Mouse (Mus musculus): ENCODE measurements around the gene 2310030G06Rik. TPM values are rescaled to one million over a fixed set of nuclear protein-coding genes. Genes with fewer than 3 reads are reported as not detected.

The 2310030G06Rik gene
- polyA plus RNA-seq, 1 experiment from 2014 or later, result 11.6 TPM

GRCm38 (mm10) chr9:50700921-50701691 lies 45.2 kb downstream of the 2310030G06Rik start:
- WGBS (ENCODE audit: insufficient replicate concordance), result 40% methylated on average over 11 of the region's 11 CpGs
- peak overlapping the region; percentile 30 for H3K27ac ChIP-seq (ENCODE audit: low read depth)
- peaks cover 8% of the 10 kb centered on the region; the same call in 1 of the 2 replicates for H3K4me1 ChIP-seq (ENCODE audit: insufficient read depth)
- no peak overlapping the region for H3K4me3 ChIP-seq (ENCODE audit: low read depth, low read length)
- no peaks in the 10 kb centered on the region for H3K9me3 ChIP-seq (ENCODE audit: low read length)
- no peak for TF ChIP-seq EP300 (IDR thresholded peaks at IDR 0.05; ENCODE audit: low read depth)
- TF ChIP-seq CTCF (IDR thresholded peaks at IDR 0.05; ENCODE audit: low read depth), result 0 out of 2 replicates have a peak, but pooled peaks have one; percentile 17
- H3K9ac ChIP-seq (replicated peaks), result no peak overlapping the region
- DNase-seq, result peak; percentile 63
- H3K27me3 ChIP-seq (ENCODE audit: insufficient read depth, low read length), result peaks cover 38% of the 10 kb centered on the region
- H3K36me3 ChIP-seq (replicated peaks; ENCODE audit: insufficient read depth, low read length), result no peaks in the 10 kb centered on the region
- H3K4me2 ChIP-seq (ENCODE audit: low read depth, low read length), result no peak overlapping the region
- peak; percentile 89 for ATAC-seq

- DNase-seq (peak; percentile 44), ATAC-seq (no peak)
- 2% methylated on average over 53 of the region's 70 CpGs for WGBS (ENCODE audit: insufficient replicate concordance)
- Histone ChIP-seq H3K4me2 (ENCODE audit: low read depth, low read length) (peak overlapping the region; percentile 73), H3K27me3 (ENCODE audit: insufficient read depth, low read length) (peaks cover 38% of the 10 kb centered on the region), H3K36me3 (replicated peaks; ENCODE audit: insufficient read depth, low read length) (no peaks in the 10 kb centered on the region), H3K9ac (replicated peaks) (no peak overlapping the region), H3K4me3 (ENCODE audit: low read depth, low read length) (peak overlapping the region; percentile 45), H3K27ac (ENCODE audit: low read depth) (no peak overlapping the region), H3K4me1 (ENCODE audit: insufficient read depth) (peaks cover 8% of the 10 kb centered on the region; the same call in 1 of the 2 replicates), H3K9me3 (ENCODE audit: low read length) (no peaks in the 10 kb centered on the region)
- TF ChIP-seq EP300 (IDR thresholded peaks at IDR 0.05; ENCODE audit: low read depth) (no peak), CTCF (IDR thresholded peaks at IDR 0.05; ENCODE audit: low read depth) (no peak)
Observed at GRCm38 (mm10) chr9:50698418-50699409, 47.6 kb downstream of the 2310030G06Rik start.

GRCm38 (mm10) chr9:50697706-50698041 lies 48.7 kb downstream of the 2310030G06Rik start:
- Histone ChIP-seq H3K9me3 (ENCODE audit: low read length) (no peaks in the 10 kb centered on the region), H3K9ac (replicated peaks) (no peak overlapping the region), H3K36me3 (replicated peaks; ENCODE audit: insufficient read depth, low read length) (no peaks in the 10 kb centered on the region), H3K27ac (ENCODE audit: low read depth) (no peak overlapping the region), H3K4me3 (ENCODE audit: low read depth, low read length) (0 out of 2 replicates have a peak overlapping the region, but pooled peaks have one; percentile 21), H3K27me3 (ENCODE audit: insufficient read depth, low read length) (peaks cover 38% of the 10 kb centered on the region), H3K4me1 (ENCODE audit: insufficient read depth) (peaks cover 8% of the 10 kb centered on the region; the same call in 1 of the 2 replicates), H3K4me2 (ENCODE audit: low read depth, low read length) (peak overlapping the region; percentile 73)
- no peak for ATAC-seq
- DNase-seq, result peak; percentile 57
- 3% methylated on average over 12 of the region's 12 CpGs for WGBS (ENCODE audit: insufficient replicate concordance)
- no peak for TF ChIP-seq EP300 (IDR thresholded peaks at IDR 0.05; ENCODE audit: low read depth)
- no peak for TF ChIP-seq CTCF (IDR thresholded peaks at IDR 0.05; ENCODE audit: low read depth)

- Histone ChIP-seq H3K4me2 (ENCODE audit: low read depth, low read length) (peak overlapping the region; percentile 73), H3K36me3 (replicated peaks; ENCODE audit: insufficient read depth, low read length) (no peaks in the 10 kb centered on the region), H3K9me3 (ENCODE audit: low read length) (no peaks in the 10 kb centered on the region), H3K27ac (ENCODE audit: low read depth) (no peak overlapping the region), H3K27me3 (ENCODE audit: insufficient read depth, low read length) (peaks cover 38% of the 10 kb centered on the region), H3K9ac (replicated peaks) (no peak overlapping the region), H3K4me3 (ENCODE audit: low read depth, low read length) (no peak overlapping the region), H3K4me1 (ENCODE audit: insufficient read depth) (peaks cover 8% of the 10 kb centered on the region; the same call in 1 of the 2 replicates)
- WGBS (ENCODE audit: insufficient replicate concordance), result 60% methylated on average over 12 of the region's 12 CpGs
- TF ChIP-seq CTCF (IDR thresholded peaks at IDR 0.05; ENCODE audit: low read depth) (no peak), EP300 (IDR thresholded peaks at IDR 0.05; ENCODE audit: low read depth) (no peak)
- DNase-seq (no peak), ATAC-seq (no peak)
Observed at GRCm38 (mm10) chr9:50696851-50697705, 49.3 kb downstream of the 2310030G06Rik start.

GRCm38 (mm10) chr9:50695153-50695552 lies 51.2 kb downstream of the 2310030G06Rik start:
- ATAC-seq, result no peak
- Histone ChIP-seq H3K9ac (replicated peaks) (no peak overlapping the region), H3K36me3 (replicated peaks; ENCODE audit: insufficient read depth, low read length) (no peaks in the 10 kb centered on the region), H3K27ac (ENCODE audit: low read depth) (no peak overlapping the region), H3K4me2 (ENCODE audit: low read depth, low read length) (no peak overlapping the region), H3K9me3 (ENCODE audit: low read length) (no peaks in the 10 kb centered on the region), H3K4me3 (ENCODE audit: low read depth, low read length) (no peak overlapping the region), H3K4me1 (ENCODE audit: insufficient read depth) (peaks cover 3% of the 10 kb centered on the region; the same call in 1 of the 2 replicates), H3K27me3 (ENCODE audit: insufficient read depth, low read length) (peaks cover 34% of the 10 kb centered on the region)
- TF ChIP-seq CTCF (IDR thresholded peaks at IDR 0.05; ENCODE audit: low read depth) (no peak), EP300 (IDR thresholded peaks at IDR 0.05; ENCODE audit: low read depth) (no peak)
- DNase-seq, result no peak
- WGBS (ENCODE audit: insufficient replicate concordance), result 73% methylated on average over 6 of the region's 6 CpGs
